Mouse (Mus musculus) embryonic facial prominence, embryonic 11.5 days (tissue): ENCODE data around the gene Smco4. TPM values are rescaled to one million over a fixed set of nuclear protein-coding genes. Genes with fewer than 3 reads are reported as not detected.

Source experiments
- ATAC-seq: fragments of 200-750 bp; cut with Nextera tagmentation; replicated peaks from 2 replicates; pipeline ENCODE4 v1.8.0; 2017; ENCODE audit warnings: low read depth; ENCODE audit not compliant: insufficient number of reproducible peaks, low FRiP score, low TSS enrichment
- DNase-seq: peaks from one replicate; pipeline ENCODE4 v3.0.0-alpha.2; 2015; ENCODE audit warnings: low spot score
- H3K27ac ChIP-seq: fragments of 300-500 bp; sonication (generic); replicated peaks from 2 replicates; pipeline ENCODE4 v1.5.1; 2014; ENCODE audit warnings: mild to moderate bottlenecking, low read depth, low read length, control low read depth
- H3K27me3 ChIP-seq: fragments of 300-500 bp; sonication (generic); 2 replicates; pipeline ENCODE4 v1.6.1; 2014; ENCODE audit warnings: mild to moderate bottlenecking, low read length, moderate library complexity, mixed read lengths; ENCODE audit not compliant: control insufficient read depth, insufficient read depth
- H3K36me3 ChIP-seq: fragments of 300-500 bp; sonication (generic); replicated peaks from 2 replicates; pipeline ENCODE4 v1.6.1; 2014; ENCODE audit warnings: low read depth, mild to moderate bottlenecking, low read length, moderate library complexity, mixed read lengths; ENCODE audit not compliant: control insufficient read depth, insufficient read depth
- H3K4me1 ChIP-seq: fragments of 300-500 bp; sonication (generic); 2 replicates; pipeline ENCODE4 v1.6.1; 2014; ENCODE audit warnings: low read length, mixed read lengths; ENCODE audit not compliant: control insufficient read depth, insufficient read depth
- H3K4me2 ChIP-seq: fragments of 300-500 bp; sonication (generic); 2 replicates; pipeline ENCODE4 v1.6.1; 2014; ENCODE audit warnings: low read depth, mild to moderate bottlenecking, control low read depth, low read length, moderate library complexity
- H3K4me3 ChIP-seq: fragments of 300-500 bp; sonication (generic); 2 replicates; pipeline ENCODE4 v1.5.1; 2014; ENCODE audit warnings: low read depth, low read length, control low read depth
- H3K9ac ChIP-seq: fragments of 300-500 bp; sonication (generic); replicated peaks from 2 replicates; pipeline ENCODE4 v1.6.1; 2014; ENCODE audit warnings: mild to moderate bottlenecking, control low read depth, low read length
- H3K9me3 ChIP-seq: fragments of 300-500 bp; sonication (generic); replicated peaks from 2 replicates; pipeline ENCODE4 v1.6.1; 2016; ENCODE audit warnings: mild to moderate bottlenecking, low read length, inconsistent platforms, mixed read lengths; ENCODE audit not compliant: control insufficient read depth
- WGBS: fragments of 180-500 bp; shearing (Covaris S2); extraction: QIAGEN DNeasy Blood & Tissue Kit; methylation state at CpG from one replicate; pipeline ENCODE4 v1.1.7; 2014; 5-methylcytosine and 5-hydroxymethylcytosine counted together
- polyA plus RNA-seq: library from polyadenylated mRNA; unstranded; fragments of >200 nt; fragmentation: Nextera tagmentation; extraction: Ambion mirVana; gene quantifications from 2 replicates; pipeline ENCODE4 v1.2.1, GENCODE M21; 2014

Smco4 gene
- polyA plus RNA-seq, 1 experiment from 2014 or later, result 3.5 TPM

DNA sequence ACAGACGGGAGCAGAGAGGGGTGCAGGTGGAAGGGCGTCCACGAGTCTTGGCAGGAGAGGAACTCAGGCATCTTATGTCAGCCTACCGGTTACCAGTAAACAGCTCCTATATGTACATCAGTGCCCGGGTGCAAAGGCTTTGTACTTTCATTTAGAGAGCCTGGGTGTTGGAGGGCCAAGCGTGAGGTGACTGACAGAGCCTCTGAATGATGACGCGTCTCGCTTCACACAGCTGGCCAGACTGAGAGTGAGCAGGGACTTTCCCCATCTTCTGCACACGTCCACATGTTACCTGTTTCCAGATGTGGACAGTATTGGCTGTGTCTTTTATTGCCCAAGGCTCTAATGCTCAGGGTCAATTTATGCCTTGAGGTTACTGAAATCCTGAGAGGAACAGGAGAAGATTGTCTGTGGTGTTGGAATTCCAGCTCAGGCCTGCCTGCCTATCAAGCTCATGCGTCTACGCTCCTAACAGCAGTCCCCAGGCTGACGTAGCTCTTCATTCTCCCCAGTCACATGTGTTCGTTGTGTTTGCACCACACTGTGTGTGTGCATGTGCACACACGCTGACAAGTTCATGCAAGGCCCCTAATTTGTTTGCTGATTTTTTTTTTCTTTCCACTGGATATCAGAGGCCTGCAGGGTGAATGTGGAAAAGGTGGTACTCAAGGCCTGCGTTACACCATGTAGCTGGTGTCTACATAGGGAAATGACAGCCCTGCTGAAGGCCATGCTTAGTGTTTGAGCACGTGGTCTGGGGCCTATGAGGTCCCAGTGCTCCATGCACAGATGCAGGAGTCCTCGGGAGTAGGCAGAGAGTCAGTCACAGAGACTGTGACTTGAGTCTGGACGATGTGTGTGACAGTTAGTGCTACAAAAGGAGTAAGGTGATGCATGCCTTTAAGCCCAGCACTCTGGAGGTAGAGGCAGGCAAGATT, 8.4 kb downstream of the Smco4 start:
- DNase-seq, result peak; percentile 9
- H3K4me2 ChIP-seq, result no peak overlapping the region
- H3K27me3 ChIP-seq, result no peaks in the 10 kb centered on the region
- no peak overlapping the region for H3K4me3 ChIP-seq
- no peak overlapping the region for H3K27ac ChIP-seq
- ATAC-seq, result no peak
- no peak overlapping the region for H3K9ac ChIP-seq
- 68% methylated on average over 19 of the region's 19 CpGs for WGBS
- no peaks in the 10 kb centered on the region for H3K36me3 ChIP-seq
- H3K4me1 ChIP-seq, result no peaks in the 10 kb centered on the region; the same call in none of the 2 replicates
- no peaks in the 10 kb centered on the region for H3K9me3 ChIP-seq

DNA sequence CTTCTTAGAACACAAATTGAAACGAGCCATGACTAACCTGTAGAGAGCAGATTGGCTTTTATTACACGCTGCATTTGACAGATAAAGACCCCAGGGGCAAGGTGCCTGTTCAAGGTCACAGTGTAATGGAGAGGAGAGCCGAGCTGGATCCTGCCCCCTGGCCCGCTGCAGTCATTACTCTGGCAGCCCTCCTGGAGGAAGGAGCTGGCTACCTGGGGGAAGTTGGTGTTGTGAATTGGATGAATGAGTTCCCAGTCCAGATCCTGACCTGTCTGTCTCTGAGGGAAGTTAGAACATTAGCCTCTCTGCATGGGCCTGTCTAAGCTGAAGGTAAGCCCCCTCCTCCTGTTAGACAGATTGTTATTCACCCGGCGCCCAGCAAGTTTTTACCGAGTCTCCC, 9.2 kb downstream of the Smco4 start:
- no peaks in the 10 kb centered on the region; the same call in none of the 2 replicates for H3K4me1 ChIP-seq
- H3K27ac ChIP-seq, result no peak overlapping the region
- H3K27me3 ChIP-seq, result no peaks in the 10 kb centered on the region
- no peak for ATAC-seq
- DNase-seq, result no peak
- H3K4me2 ChIP-seq, result no peak overlapping the region
- WGBS, result 35% methylated on average over 7 of the region's 7 CpGs
- H3K9ac ChIP-seq, result no peak overlapping the region; the same call in 1 of the 2 replicates
- no peaks in the 10 kb centered on the region for H3K36me3 ChIP-seq
- H3K9me3 ChIP-seq, result no peaks in the 10 kb centered on the region
- H3K4me3 ChIP-seq, result no peak overlapping the region

DNA sequence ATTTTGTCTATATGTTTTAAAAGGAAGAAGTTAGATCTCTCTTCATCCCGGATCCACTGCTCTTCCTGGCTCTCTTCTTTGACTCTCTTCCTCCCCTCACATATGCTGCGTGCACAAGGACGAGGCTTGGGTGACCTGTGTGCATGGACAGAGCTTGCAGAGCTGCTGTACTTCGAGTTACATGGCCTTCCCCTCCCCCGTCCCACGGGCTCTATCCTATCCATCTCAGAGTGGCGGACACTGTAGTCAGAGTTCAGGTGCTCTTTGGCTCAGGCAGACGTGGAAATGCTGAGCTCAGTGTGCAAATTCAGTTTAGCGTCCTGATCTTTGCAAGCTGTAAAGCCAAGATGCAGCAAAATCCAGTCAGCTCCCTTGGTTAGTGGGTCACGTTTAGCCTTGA, 10.1 kb downstream of the Smco4 start:
- H3K36me3 ChIP-seq, result no peaks in the 10 kb centered on the region
- H3K27ac ChIP-seq, result no peak overlapping the region
- H3K4me1 ChIP-seq, result no peaks in the 10 kb centered on the region; the same call in none of the 2 replicates
- H3K9me3 ChIP-seq, result no peaks in the 10 kb centered on the region
- 65% methylated on average over 10 of the region's 10 CpGs for WGBS
- no peak for ATAC-seq
- H3K4me2 ChIP-seq, result no peak overlapping the region
- no peaks in the 10 kb centered on the region for H3K27me3 ChIP-seq
- no peak overlapping the region for H3K4me3 ChIP-seq
- no peak overlapping the region for H3K9ac ChIP-seq
- no peak for DNase-seq

DNA sequence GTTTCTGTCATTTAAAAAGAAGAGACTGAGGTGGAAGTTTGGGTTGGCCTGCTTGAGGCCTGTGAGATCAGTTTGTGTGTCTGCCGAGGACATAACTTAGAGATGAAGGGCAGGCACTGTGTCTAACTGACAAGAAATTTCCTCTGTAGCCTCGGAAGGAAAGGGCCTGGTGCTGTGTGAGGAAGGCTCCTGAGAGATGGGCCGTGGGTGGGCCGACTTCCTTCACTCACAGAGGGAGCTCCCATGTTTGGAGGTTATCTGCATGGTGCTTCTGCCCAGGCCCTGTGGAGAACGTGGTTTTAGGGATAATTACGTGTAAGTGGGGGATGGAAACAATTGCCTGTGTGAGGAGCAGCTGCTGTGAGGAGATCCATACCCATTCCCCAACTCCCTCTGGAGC, 10.6 kb downstream of the Smco4 start:
- Histone ChIP-seq H3K4me3 (no peak overlapping the region), H3K4me2 (no peak overlapping the region), H3K4me1 (no peaks in the 10 kb centered on the region; the same call in none of the 2 replicates), H3K36me3 (no peaks in the 10 kb centered on the region), H3K27ac (no peak overlapping the region), H3K27me3 (no peaks in the 10 kb centered on the region), H3K9me3 (no peaks in the 10 kb centered on the region), H3K9ac (no peak overlapping the region)
- ATAC-seq, result no peak
- WGBS, result 57% methylated on average over 6 of the region's 6 CpGs
- DNase-seq, result no peak

DNA sequence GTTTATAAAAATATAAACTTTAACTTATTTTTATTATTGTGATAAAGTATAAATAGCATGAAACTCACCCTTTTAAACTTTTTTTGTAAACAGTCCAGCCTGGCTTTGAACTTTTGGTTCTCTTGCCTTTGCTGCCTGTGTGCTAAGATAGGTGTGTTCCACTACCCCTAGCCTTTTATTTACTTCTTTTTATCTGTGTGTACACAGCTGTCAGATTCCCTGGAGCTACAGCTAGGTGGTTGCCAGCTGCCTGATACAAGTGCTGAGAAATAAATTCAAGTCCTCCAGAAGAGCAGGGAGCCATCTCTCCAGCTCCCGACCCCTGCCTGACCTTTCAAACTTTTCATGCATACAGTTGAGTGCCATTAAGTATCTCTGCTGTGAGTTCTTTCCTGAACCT, 12.1 kb downstream of the Smco4 start:
- WGBS, result 76% methylated on average over 1 of the region's 1 CpGs
- DNase-seq, result no peak
- no peak overlapping the region for H3K4me2 ChIP-seq
- no peaks in the 10 kb centered on the region for H3K27me3 ChIP-seq
- no peaks in the 10 kb centered on the region; the same call in none of the 2 replicates for H3K4me1 ChIP-seq
- H3K4me3 ChIP-seq, result no peak overlapping the region
- no peak overlapping the region for H3K27ac ChIP-seq
- H3K36me3 ChIP-seq, result no peaks in the 10 kb centered on the region
- no peaks in the 10 kb centered on the region for H3K9me3 ChIP-seq
- ATAC-seq, result no peak
- H3K9ac ChIP-seq, result no peak overlapping the region

DNA sequence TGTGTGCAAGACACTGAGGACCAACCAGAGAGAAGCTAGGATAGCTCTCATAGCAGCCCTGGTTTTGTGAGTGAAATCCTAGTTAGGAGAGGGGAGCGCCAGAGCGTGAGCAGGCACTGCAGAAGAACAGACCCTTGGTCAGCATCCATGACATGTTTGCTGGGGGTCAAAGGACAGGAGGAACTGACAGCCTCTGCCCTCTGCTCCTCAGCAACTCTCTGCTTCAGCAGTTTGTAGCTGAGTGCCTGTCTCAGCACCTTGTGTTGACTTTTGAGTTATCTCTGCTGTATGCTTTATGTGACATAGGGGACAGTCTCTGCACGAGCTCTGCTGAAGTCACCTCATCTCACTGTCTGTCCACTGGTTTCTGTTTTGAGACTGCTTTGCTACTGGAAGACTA, 13.6 kb downstream of the Smco4 start:
- ATAC-seq, result no peak
- WGBS, result 73% methylated on average over 3 of the region's 3 CpGs
- Histone ChIP-seq H3K27ac (no peak overlapping the region), H3K36me3 (no peaks in the 10 kb centered on the region), H3K9ac (no peak overlapping the region), H3K4me1 (no peaks in the 10 kb centered on the region; the same call in 1 of the 2 replicates), H3K27me3 (no peaks in the 10 kb centered on the region), H3K4me3 (no peak overlapping the region), H3K9me3 (no peaks in the 10 kb centered on the region), H3K4me2 (no peak overlapping the region)
- no peak for DNase-seq

DNA sequence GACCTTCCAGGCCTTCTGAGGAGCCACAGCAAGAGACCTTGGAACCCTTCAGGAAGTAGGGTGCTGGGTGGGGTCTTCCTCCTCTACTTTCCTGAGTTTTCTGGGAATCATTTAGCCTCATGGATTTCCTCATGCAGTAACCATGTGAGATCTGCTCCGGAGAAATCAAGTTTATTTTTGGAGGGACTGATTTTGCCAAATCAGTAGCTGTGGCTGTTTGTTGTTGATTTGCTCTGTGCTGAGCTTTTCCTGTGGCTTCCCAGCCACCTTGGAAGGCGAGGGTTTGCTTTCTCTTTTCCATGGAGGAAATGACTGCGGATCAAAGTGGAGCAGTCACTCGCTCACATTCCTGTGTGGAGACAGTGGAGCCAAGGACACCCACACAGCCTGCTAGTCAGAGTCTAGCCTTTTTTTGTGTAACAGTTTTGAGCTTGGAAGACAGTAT, 14.2 kb downstream of the Smco4 start:
- H3K9me3 ChIP-seq, result no peaks in the 10 kb centered on the region
- no peak overlapping the region for H3K27ac ChIP-seq
- H3K4me3 ChIP-seq, result no peak overlapping the region
- ATAC-seq, result no peak
- no peaks in the 10 kb centered on the region for H3K27me3 ChIP-seq
- no peak overlapping the region for H3K9ac ChIP-seq
- no peaks in the 10 kb centered on the region for H3K36me3 ChIP-seq
- no peak overlapping the region for H3K4me2 ChIP-seq
- no peaks in the 10 kb centered on the region; the same call in 1 of the 2 replicates for H3K4me1 ChIP-seq
- WGBS, result 72% methylated on average over 4 of the region's 4 CpGs
- no peak for DNase-seq

DNA sequence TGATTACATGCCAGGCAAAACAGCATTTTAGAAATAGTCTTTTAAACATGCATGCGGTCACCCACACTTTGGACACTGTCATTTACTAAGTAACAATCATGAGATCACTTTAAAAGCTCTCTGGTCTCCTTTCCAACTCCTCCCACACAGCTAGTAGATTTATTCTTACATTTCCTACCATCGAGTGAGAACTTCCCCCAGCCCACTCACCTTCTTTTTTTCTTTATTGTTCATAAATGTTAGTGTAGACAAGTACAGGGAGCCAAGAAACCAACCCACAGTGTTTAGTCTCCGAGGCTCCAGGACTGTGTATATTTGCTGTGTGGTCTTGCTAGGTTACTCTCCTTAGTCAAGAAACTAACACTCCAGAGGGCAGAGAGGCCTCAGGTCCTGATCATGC, 16.1 kb downstream of the Smco4 start:
- H3K9me3 ChIP-seq, result no peaks in the 10 kb centered on the region
- ATAC-seq, result no peak
- no peaks in the 10 kb centered on the region for H3K36me3 ChIP-seq
- H3K27me3 ChIP-seq, result no peaks in the 10 kb centered on the region
- no peak overlapping the region for H3K4me3 ChIP-seq
- DNase-seq, result no peak
- no peaks in the 10 kb centered on the region for H3K4me1 ChIP-seq
- WGBS, result 83% methylated on average over 3 of the region's 3 CpGs
- no peak overlapping the region for H3K27ac ChIP-seq
- no peak overlapping the region for H3K9ac ChIP-seq
- no peak overlapping the region for H3K4me2 ChIP-seq
